Mouse (Mus musculus) brain, adult 2 months (tissue): ENCODE results near the gene Socs5.

ENCODE experiments used
- DNase-seq: peaks from one replicate; pipeline ENCODE4 v3.0.0; 2011; ENCODE audit warnings: low read depth, low spot score

Gene Socs5

DNA sequence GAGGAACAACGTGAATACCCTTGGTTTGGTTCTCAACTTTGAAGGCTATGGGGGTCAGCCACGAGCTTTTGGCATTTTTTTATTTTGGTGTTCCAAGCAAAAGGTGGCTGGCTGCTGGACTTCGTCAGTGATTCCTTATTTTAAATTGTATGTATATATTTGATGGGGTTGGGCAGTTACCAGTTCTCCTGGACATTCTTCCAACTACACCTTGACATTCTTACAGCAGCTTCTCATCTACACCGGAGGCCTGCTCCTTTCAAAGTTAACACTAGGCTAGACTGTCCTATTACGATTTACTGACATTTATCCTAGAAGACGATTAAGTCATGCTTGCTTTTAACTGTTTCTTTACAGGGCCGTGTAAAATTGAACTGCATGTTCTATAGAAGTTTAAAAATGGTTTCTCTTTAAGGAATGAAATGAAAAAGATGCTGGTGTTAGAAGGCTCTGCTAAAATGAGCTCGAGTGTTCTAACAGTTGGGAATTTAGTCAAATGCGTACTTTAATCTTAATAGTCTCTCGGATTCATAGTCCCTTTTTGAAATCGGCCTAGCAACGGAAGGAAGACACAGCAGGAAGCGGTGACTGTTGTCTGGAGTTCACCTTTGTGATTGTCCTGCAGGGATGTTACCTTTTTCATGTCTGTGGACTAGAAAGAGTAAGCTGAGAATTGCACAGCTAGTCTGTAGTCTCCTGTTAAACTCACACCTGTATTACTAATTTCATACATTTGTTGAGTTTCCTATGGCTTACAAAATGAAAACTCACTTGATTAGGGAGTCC lies 1.2 kb downstream of the Socs5 start:
- DNase-seq: peak; percentile 21

DNA sequence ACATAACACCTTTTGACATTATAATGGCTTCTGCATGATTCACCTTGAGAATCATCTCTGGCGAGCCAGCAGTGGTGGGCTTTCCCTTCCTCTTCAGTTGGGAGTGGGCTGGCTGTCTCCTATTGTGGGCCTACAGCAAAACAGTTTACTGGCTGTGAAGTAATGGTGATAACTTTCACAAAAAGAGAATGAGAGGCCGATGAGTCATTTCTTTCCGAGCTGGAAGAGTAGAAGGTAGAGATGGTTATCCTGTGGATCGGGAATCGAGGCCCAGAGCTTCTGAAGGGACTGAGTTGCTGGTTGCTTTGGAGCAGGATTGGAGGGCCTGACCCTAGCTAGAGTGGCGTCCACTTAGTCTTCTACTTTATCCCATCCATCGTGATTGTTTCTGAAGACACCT lies 2.0 kb downstream of the Socs5 start:
- peak; percentile 45 for DNase-seq

GRCm38 (mm10) chr17:87112852-87113592 lies 5.5 kb downstream of the Socs5 start:
- DNase-seq: no peak

DNA sequence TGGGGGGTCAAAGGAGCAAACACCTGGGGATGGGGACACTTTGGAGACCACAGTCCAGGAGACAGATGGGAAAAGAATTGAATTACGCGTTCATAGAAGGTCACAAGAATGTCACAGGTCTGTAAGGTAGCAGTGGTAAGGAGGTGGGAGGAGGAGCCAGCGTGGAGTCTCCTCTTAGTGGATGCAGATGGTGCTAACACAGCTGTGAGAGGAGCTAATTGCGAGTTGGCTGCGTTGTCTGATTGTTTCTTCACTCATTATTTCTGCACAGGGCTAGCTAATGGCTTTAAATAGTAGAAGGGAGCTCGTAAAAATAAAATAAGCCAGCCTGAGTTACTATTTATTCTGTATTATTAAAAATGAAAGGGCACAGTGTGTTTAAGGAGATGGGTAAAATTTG lies 8.1 kb downstream of the Socs5 start:
- peak; percentile 67 for DNase-seq

GRCm38 (mm10) chr17:87118966-87119526 lies 11.6 kb downstream of the Socs5 start:
- DNase-seq: no peak

GRCm38 (mm10) chr17:87125344-87125743 lies 17.9 kb downstream of the Socs5 start:
- no peak for DNase-seq

GRCm38 (mm10) chr17:87132258-87132657 lies 24.8 kb downstream of the Socs5 start:
- no peak for DNase-seq

DNA sequence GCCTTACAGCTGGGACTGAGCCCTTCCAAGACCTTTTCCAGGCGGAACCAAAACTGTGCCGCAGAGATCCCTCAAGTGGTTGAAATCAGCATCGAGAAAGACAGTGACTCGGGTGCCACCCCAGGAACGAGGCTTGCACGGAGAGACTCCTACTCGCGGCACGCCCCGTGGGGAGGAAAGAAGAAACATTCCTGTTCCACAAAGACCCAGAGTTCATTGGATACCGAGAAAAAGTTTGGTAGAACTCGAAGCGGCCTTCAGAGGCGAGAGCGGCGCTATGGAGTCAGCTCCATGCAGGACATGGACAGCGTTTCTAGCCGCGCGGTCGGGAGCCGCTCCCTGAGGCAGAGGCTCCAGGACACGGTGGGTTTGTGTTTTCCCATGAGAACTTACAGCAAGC lies 26.3 kb downstream of the Socs5 start:
- DNase-seq: no peak

DNA sequence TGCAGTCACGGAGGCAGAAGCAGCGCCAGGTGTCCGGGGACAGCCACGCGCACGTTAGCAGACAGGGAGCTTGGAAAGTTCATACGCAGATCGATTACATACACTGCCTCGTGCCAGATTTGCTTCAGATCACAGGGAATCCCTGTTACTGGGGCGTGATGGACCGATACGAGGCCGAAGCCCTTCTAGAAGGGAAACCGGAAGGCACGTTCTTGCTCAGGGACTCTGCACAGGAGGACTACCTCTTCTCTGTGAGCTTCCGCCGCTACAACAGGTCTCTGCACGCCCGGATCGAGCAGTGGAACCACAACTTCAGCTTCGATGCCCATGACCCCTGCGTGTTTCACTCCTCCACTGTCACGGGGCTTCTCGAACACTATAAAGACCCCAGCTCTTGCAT lies 27.2 kb downstream of the Socs5 start:
- no peak for DNase-seq

- no peak for DNase-seq
These were observed 28.3 kb downstream of the Socs5 start for GRCm38 (mm10) chr17:87135741-87136140.

DNA sequence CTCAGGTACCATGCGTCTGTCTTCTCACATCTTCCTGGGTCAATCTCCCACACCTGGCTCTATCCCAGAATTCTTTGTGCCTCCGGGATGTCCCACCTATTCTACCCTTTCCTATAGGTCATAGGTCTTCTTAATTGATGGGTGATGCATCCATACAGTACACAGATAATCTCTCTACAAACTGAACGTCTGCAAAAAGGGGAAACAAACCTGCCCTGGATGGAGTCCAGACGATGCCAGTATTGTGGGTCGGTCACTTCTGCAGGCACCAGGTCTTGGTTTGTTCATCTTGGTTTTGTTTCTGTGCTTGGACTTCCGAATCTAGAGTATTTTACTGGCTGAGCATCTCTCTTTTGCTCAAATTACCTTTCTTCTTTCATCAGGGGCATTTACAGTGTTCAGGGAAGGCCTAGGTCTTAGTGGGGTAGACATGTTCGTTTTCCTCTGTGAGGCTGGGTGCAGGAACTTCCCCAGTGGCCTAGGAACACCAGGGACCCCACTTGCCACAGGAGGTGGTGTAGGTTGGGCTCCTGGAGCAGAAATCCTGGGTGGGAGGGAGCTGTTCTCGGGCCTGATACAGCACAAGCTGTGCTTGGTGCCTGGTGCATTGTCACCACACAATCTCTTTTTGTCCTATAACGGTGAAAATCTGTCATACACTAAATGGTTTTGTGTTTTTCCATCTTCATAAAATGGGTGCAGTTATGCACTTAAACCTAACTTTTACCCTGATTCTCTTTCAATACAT lies 33.9 kb downstream of the Socs5 start:
- peak; percentile 23 for DNase-seq

DNA sequence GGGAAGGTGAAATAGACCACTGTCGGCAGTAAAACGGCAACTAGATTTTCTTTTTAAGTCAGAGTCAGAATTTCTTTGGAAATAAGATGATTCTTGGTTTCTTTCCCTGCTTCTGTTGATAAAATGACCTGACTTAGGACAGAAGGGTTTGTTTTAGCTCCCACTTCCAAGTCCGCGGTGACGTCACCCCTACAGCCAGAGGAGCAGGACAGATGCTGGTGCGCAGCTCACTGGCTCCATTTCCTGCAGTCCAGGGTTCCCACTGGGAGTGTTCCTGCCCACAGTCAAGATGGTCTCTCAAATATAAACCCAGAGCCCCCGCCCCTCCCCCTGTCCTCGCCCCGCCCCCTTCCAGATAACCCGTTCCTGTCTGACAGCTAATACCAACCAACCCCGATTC lies 34.8 kb downstream of the Socs5 start:
- DNase-seq: peak; percentile 71

DNA sequence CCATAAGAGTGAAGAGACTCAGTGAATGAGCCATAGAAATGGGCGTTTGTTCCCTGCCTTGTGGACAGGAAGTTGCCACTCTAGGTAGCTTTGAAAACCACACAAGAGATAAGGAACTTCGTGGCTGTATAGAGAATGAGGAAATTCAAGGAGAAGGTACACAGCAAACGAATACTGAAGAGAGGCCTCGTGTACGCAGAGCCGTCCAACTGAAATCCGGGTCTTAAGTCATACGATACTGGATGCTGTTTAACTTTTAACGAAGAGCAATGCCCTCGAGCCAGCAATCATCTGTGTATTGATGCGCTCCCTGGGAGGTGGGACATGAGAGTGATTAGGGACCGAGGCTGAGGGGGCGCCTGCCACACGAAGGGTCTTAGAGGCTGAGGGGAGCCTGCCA lies 35.7 kb downstream of the Socs5 start:
- DNase-seq: no peak

- no peak for DNase-seq
These were observed 39.0 kb downstream of the Socs5 start for GRCm38 (mm10) chr17:87146415-87147021.

- DNase-seq: no peak
These were observed 42.3 kb downstream of the Socs5 start for GRCm38 (mm10) chr17:87149762-87150161.

DNA sequence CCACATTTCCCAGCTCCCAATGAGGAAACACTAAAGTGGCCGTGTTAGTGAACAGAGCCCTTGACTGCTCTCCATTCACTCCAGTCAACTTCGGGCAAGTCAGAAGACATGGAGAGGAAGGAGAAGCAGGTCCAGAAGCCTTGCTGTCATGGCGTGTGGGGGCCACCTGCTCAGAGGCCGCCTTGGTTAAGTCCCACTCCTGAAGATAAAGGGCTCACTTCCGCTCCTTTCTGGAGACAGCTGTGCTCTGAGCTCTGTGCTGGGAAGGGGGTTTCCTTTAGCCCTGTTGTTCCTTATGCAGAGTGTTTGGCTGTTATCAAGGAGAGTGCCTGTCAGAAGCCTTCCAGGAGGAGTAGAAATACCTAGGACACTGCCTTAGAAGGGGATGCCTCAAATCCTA lies 45.5 kb downstream of the Socs5 start:
- DNase-seq: no peak

GRCm38 (mm10) chr17:87155664-87156063 lies 48.2 kb downstream of the Socs5 start:
- DNase-seq: no peak

- DNase-seq: no peak
These were observed 50.3 kb downstream of the Socs5 start for GRCm38 (mm10) chr17:87157739-87158138.

- no peak for DNase-seq
These were observed 51.1 kb downstream of the Socs5 start for GRCm38 (mm10) chr17:87158597-87158996.

DNA sequence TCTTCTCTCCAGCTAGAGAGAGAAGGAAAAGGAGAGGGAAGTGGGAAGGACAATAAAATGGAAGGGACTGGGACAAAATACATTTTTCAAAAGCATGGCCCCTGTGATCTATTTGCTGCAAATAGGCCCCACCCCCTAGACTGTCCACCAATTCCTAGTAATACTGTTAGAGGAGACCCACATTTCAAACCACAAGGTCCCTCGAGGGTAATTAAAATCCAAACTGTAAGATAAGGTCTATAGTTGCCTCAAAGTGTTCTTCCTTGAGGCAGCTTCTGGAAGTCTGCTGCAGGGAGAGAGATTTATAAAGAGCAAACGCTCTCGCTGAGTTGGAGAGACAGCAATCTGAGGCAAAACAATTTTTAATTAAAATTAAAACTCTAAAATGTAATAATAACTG lies 52.8 kb downstream of the Socs5 start:
- no peak for DNase-seq

DNA sequence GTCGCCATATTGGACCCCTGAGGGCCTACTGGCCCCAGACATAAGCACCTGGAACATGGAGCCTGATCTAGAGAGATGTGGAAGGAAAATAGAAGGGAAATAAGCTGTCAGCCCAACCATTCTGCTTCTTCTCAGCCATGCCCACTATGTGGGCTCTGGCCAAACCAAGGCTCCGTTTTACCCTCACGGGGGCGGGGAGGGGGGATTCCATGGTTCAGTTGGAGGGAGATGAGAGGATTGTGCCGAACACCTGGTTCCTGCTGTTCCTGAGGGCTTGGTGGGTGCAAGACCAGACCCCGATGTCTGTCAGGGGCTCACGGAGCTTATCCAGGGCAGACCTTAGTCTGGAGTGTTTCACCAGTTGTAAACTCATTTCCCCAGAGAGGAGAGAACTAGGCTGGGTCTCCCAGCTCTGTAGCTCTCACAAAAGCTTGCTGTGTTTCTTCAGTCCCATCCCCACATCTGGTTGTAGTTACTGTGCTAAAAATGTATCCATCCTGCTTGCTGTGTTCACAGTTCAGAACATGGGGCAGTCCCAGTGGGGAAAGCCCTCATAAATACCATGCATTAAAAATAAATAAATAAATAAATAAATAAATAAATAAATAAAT lies 56.9 kb downstream of the Socs5 start:
- no peak for DNase-seq
